8 mouse cellular contexts compared by ENCODE assay signal in the genomic region with DNA sequence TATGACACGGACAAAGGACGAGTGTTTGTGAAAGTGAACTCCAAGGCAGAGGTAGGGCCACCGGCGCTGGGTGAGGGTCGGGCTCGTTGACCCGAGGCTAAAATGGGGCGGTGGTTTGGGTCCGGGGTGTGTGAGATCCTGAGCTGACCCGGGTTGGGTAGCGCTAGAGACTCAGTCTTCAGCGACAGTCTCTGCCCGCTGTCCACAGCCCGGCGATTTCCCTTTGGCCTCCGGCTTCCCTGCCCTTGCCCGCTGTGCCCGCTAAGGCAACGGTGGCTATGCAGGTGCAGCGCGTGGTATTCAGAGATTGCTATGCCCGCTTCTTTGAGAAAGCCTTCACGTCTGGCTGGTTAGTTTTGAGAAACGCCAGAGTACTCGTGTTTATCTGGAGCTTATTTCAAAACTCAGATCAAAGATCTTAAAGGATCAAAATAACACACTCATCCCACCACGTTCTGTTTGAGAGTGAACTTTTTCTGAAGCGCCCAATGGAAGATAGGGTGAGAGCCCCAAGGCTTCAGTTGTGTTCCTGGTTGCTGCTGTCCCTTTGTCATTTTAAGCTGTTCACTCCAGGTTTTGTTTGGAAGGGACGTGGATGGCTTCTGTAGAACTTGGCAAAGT. TPM values are rescaled to one million over a fixed set of nuclear protein-coding genes. Genes with fewer than 3 reads are reported as not detected.
DNase-seq lines count a peak whose midpoint lies in the region; ATAC-seq lines count a peak whose summit lies in the region.

No protein-coding gene starts in this region.

- DNase-seq in kidney, postnatal 10 days, result no peak
- DNase-seq in embryonic facial prominence, embryonic 11.5 days (ENCODE audit: low spot score), result peak; percentile 11
- DNase-seq in left cerebral cortex, adult 18-20 months (ENCODE audit: low spot score in 2 of 2), result no peak
- DNase-seq in thymus, postnatal 25 days, result no peak
- DNase-seq in frontal cortex, postnatal 10 days (ENCODE audit: low spot score in 2 of 2), result no peak

- H3K27me3 ChIP-seq in kidney, embryonic 15.5 days, result no peaks in the 10 kb centered on the region
- H3K27me3 ChIP-seq in embryonic facial prominence, embryonic 11.5 days (ENCODE audit: control insufficient read depth, insufficient read depth, low read length), result no peaks in the 10 kb centered on the region
- no peaks in the 10 kb centered on the region for H3K27me3 ChIP-seq in intestine, embryonic 16.5 days (replicated peaks; ENCODE audit: control insufficient read depth, insufficient read depth, low read length)
- no peaks in the 10 kb centered on the region for H3K27me3 ChIP-seq in midbrain, embryonic 12.5 days

- H3K9me3 ChIP-seq in kidney, embryonic 15.5 days (replicated peaks), result no peaks in the 10 kb centered on the region
- no peaks in the 10 kb centered on the region for H3K9me3 ChIP-seq in embryonic facial prominence, embryonic 11.5 days (replicated peaks; ENCODE audit: control insufficient read depth, low read length)
- H3K9me3 ChIP-seq in intestine, embryonic 16.5 days (ENCODE audit: control insufficient read depth, low read length), result no peaks in the 10 kb centered on the region
- H3K9me3 ChIP-seq in midbrain, embryonic 12.5 days, result no peaks in the 10 kb centered on the region

- WGBS in kidney, embryonic 15.5 days, result under 1% methylated on average over 28 of the region's 28 CpGs
- under 1% methylated on average over 28 of the region's 28 CpGs for WGBS in embryonic facial prominence, embryonic 11.5 days
- WGBS in intestine, embryonic 16.5 days, result under 1% methylated on average over 28 of the region's 28 CpGs
- 1% methylated on average over 28 of the region's 28 CpGs for WGBS in midbrain, embryonic 12.5 days

- no peaks in the 10 kb centered on the region for H3K36me3 ChIP-seq in kidney, embryonic 15.5 days
- no peaks in the 10 kb centered on the region for H3K36me3 ChIP-seq in embryonic facial prominence, embryonic 11.5 days (replicated peaks; ENCODE audit: control insufficient read depth, insufficient read depth, low read depth, low read length)
- H3K36me3 ChIP-seq in intestine, embryonic 16.5 days (ENCODE audit: control insufficient read depth, insufficient read depth, low read length), result no peaks in the 10 kb centered on the region
- H3K36me3 ChIP-seq in midbrain, embryonic 12.5 days, result no peaks in the 10 kb centered on the region

- ATAC-seq in kidney, embryonic 15.5 days (replicated peaks; ENCODE audit: low FRiP score), result peak; percentile 80
- peak; percentile 84; the same call in 1 of the 2 replicates for ATAC-seq in embryonic facial prominence, embryonic 11.5 days (replicated peaks; ENCODE audit: insufficient number of reproducible peaks, low FRiP score, low TSS enrichment, low read depth)
- peak; percentile 78 for ATAC-seq in intestine, embryonic 16.5 days
- ATAC-seq in midbrain, embryonic 12.5 days (ENCODE audit: low FRiP score, low read depth), result no peak

- H3K4me3 ChIP-seq in kidney, embryonic 15.5 days (replicated peaks), result peak overlapping the region; percentile 84
- H3K4me3 ChIP-seq in embryonic facial prominence, embryonic 11.5 days (ENCODE audit: low read depth, low read length), result peak overlapping the region; percentile 76
- H3K4me3 ChIP-seq in intestine, embryonic 16.5 days (ENCODE audit: low read length), result peak overlapping the region; percentile 69
- peak overlapping the region; percentile 68 for H3K4me3 ChIP-seq in midbrain, embryonic 12.5 days

- H3K4me2 ChIP-seq in kidney, embryonic 15.5 days, result peak overlapping the region; percentile 87
- H3K4me2 ChIP-seq in embryonic facial prominence, embryonic 11.5 days (ENCODE audit: low read depth, low read length), result peak overlapping the region; percentile 87
- peak overlapping the region; percentile 87 for H3K4me2 ChIP-seq in intestine, embryonic 16.5 days (ENCODE audit: low read depth, low read length)
- H3K4me2 ChIP-seq in midbrain, embryonic 12.5 days (replicated peaks), result peak overlapping the region; percentile 67

- peak overlapping the region; percentile 79 for H3K9ac ChIP-seq in kidney, embryonic 15.5 days
- peak overlapping the region; percentile 72 for H3K9ac ChIP-seq in embryonic facial prominence, embryonic 11.5 days (replicated peaks; ENCODE audit: low read length)
- peak overlapping the region; percentile 78 for H3K9ac ChIP-seq in intestine, embryonic 16.5 days (ENCODE audit: low read depth, low read length)
- peak overlapping the region; percentile 67 for H3K9ac ChIP-seq in midbrain, embryonic 12.5 days (replicated peaks)

- peak overlapping the region; percentile 87 for H3K27ac ChIP-seq in kidney, embryonic 15.5 days
- no peak overlapping the region for H3K27ac ChIP-seq in embryonic facial prominence, embryonic 11.5 days (replicated peaks; ENCODE audit: low read depth, low read length)
- H3K27ac ChIP-seq in intestine, embryonic 16.5 days (ENCODE audit: low read length), result no peak overlapping the region; the same call in 1 of the 2 replicates
- 0 out of 2 replicates have a peak overlapping the region, but pooled peaks have one; percentile 35 for H3K27ac ChIP-seq in midbrain, embryonic 12.5 days (replicated peaks)

- H3K4me1 ChIP-seq in kidney, embryonic 15.5 days, result peaks cover 13% of the 10 kb centered on the region
- H3K4me1 ChIP-seq in embryonic facial prominence, embryonic 11.5 days (ENCODE audit: control insufficient read depth, insufficient read depth, low read length), result no peaks in the 10 kb centered on the region
- peaks cover 8% of the 10 kb centered on the region for H3K4me1 ChIP-seq in intestine, embryonic 16.5 days (ENCODE audit: control insufficient read depth, insufficient read depth, low read length)
- H3K4me1 ChIP-seq in midbrain, embryonic 12.5 days, result peaks cover 12% of the 10 kb centered on the region

RNA-seq across cellular contexts. Expression of gene Fn3krp, which starts 0.5 kb away (rescaled TPM):
- 8.7 and 9.9 TPM in 2 replicates for polyA plus RNA-seq in kidney, embryonic 15.5 days (2015; fragmentation: Nextera tagmentation; extraction: Ambion mirVana)
- polyA plus RNA-seq in embryonic facial prominence, embryonic 11.5 days (2014; fragmentation: Nextera tagmentation; extraction: Ambion mirVana), result 8.4 and 8.7 TPM in 2 replicates
- 3.8 and 5.3 TPM in 2 replicates for polyA plus RNA-seq in intestine, embryonic 16.5 days (2015; fragmentation: Nextera tagmentation; extraction: Ambion mirVana)
- 9.2 and 10.7 TPM in 2 replicates for polyA plus RNA-seq in midbrain, embryonic 12.5 days (2016; fragmentation: Nextera tagmentation; extraction: Ambion mirVana)
- total RNA-seq in left cerebral cortex, adult 18-20 months (2021), result 10 to 100 TPM; 49.2 to 53.6 TPM

RNA-seq across cellular contexts. Expression of gene Fn3k, which starts 13.1 kb away (rescaled TPM):
- 2.6 and 2.7 TPM in 2 replicates for polyA plus RNA-seq in kidney, embryonic 15.5 days (2015; fragmentation: Nextera tagmentation; extraction: Ambion mirVana)
- polyA plus RNA-seq in embryonic facial prominence, embryonic 11.5 days (2014; fragmentation: Nextera tagmentation; extraction: Ambion mirVana), result 0.33 and 0.70 TPM in 2 replicates
- 1.6 and 1.8 TPM in 2 replicates for polyA plus RNA-seq in intestine, embryonic 16.5 days (2015; fragmentation: Nextera tagmentation; extraction: Ambion mirVana)
- polyA plus RNA-seq in midbrain, embryonic 12.5 days (2016; fragmentation: Nextera tagmentation; extraction: Ambion mirVana), result 2.3 and 3.4 TPM in 2 replicates
- 10 to 100 TPM; 58.5 to 60.4 TPM for total RNA-seq in left cerebral cortex, adult 18-20 months (2021)

RNA-seq across cellular contexts. Expression of gene Tbcd, which starts 30.1 kb away (rescaled TPM):
- polyA plus RNA-seq in kidney, embryonic 15.5 days (2015; fragmentation: Nextera tagmentation; extraction: Ambion mirVana), result 33.9 and 37.4 TPM in 2 replicates
- 31.1 and 36.6 TPM in 2 replicates for polyA plus RNA-seq in embryonic facial prominence, embryonic 11.5 days (2014; fragmentation: Nextera tagmentation; extraction: Ambion mirVana)
- 35.3 and 36.7 TPM in 2 replicates for polyA plus RNA-seq in intestine, embryonic 16.5 days (2015; fragmentation: Nextera tagmentation; extraction: Ambion mirVana)
- polyA plus RNA-seq in midbrain, embryonic 12.5 days (2016; fragmentation: Nextera tagmentation; extraction: Ambion mirVana), result 57.9 and 58.4 TPM in 2 replicates
- 10 to 100 TPM; 36.4 to 36.6 TPM for total RNA-seq in left cerebral cortex, adult 18-20 months (2021)

RNA-seq across cellular contexts. Expression of gene Rab40b, which starts 33.6 kb away (rescaled TPM):
- 5.5 and 6.8 TPM in 2 replicates for polyA plus RNA-seq in kidney, embryonic 15.5 days (2015; fragmentation: Nextera tagmentation; extraction: Ambion mirVana)
- 3.6 and 4.9 TPM in 2 replicates for polyA plus RNA-seq in embryonic facial prominence, embryonic 11.5 days (2014; fragmentation: Nextera tagmentation; extraction: Ambion mirVana)
- polyA plus RNA-seq in intestine, embryonic 16.5 days (2015; fragmentation: Nextera tagmentation; extraction: Ambion mirVana), result 5.0 and 5.1 TPM in 2 replicates
- 3.1 and 4.2 TPM in 2 replicates for polyA plus RNA-seq in midbrain, embryonic 12.5 days (2016; fragmentation: Nextera tagmentation; extraction: Ambion mirVana)
- total RNA-seq in left cerebral cortex, adult 18-20 months (2021), result 10 to 100 TPM; 42.4 to 51.4 TPM

Comparison
In these comparisons a context has a peak if more than half of its experiments do, and no peak if none do; other contexts are left out.
1. H3K27ac ChIP-seq: peak in kidney, embryonic 15.5 days (single experiment) and midbrain, embryonic 12.5 days (single experiment); none in embryonic facial prominence, embryonic 11.5 days (single experiment) and intestine, embryonic 16.5 days (single experiment).
2. Peak in every context shown above with its lines, with median percentiles within 50 percentile points of each other: H3K4me2 ChIP-seq, H3K4me3 ChIP-seq and H3K9ac ChIP-seq.